Mouse (Mus musculus) cerebellum, adult 9-10 months (tissue): ENCODE data around the gene Ascc2.

Experiments
- DNase-seq: peaks from one replicate; pipeline ENCODE4 v3.0.0; 2022

Gene Ascc2

DNA sequence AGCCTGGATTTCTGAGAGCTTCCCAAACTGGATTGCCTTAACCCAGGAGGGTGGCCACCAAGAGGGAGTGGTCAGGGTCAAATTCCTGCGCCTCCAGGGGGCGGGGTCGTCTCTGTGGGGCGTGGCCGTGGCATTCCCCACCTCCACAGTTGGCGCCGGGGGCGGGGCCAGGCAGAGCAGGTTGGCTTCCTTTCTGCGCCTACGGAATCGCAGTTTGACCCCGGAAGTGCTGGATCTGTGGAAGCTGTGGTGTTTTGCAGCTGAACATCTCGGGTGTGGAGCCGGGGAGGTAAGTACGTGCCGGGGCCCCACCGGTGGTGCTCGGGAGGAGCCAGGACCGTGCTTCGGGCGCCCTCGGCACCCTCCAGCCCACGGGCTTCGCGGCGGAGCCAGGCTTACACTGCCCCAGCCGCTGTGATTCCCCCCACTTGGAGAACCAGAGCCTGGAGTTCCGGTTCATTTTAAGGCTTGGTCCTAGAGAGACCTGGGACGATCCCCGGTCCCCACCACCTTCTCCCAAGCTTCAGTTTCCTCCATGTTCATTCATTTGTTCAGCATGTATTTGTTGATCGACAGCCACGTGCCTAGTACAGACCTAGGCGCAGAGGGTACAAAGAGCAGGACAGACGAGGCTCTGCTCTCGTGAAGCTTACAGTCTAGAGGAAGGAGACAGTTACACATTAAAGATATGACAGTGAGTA, at the start of gene Ascc2:
Gene Ascc2, plus strand, starts transcription at position 214 of the 701 bp plus-strand sequence.
- DNase-seq: peak; percentile 81

DNA sequence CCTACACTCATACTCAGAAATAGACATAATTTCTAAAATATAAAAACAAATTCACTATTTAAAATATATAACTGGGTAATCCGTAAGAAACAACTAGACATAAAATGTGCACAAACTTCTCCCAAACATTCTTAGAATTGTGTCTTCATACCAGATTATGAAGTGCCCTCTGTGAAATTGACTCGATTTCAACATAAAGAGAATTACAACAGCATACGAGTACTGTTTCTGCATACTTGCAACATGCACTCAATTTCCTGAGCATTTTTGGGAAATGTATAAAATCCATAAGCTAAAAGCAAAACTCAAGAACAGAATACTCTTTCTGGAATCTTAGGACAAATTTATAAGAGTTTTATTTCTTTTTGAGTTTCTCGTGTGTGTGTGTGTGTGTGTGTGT, 45.7 kb upstream of the Ascc2 start:
- DNase-seq: no peak

DNA sequence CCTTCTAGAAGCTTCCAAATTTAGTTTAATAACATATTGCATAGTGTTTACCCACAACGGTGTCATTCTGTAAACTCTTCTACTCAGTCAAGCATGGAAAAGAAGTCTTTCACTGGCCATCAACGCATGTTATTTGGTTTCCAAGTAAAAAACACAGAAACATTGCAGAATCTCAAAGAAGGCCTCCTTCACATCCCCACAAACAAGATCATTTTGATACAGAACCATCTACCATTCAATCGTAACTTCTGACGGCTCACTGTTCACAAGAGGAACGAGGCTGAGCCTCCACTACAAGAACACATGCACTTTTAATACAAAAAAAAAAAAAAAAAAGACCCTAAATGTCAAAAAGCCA, 44.1 kb upstream of the Ascc2 start:
- DNase-seq: no peak

DNA sequence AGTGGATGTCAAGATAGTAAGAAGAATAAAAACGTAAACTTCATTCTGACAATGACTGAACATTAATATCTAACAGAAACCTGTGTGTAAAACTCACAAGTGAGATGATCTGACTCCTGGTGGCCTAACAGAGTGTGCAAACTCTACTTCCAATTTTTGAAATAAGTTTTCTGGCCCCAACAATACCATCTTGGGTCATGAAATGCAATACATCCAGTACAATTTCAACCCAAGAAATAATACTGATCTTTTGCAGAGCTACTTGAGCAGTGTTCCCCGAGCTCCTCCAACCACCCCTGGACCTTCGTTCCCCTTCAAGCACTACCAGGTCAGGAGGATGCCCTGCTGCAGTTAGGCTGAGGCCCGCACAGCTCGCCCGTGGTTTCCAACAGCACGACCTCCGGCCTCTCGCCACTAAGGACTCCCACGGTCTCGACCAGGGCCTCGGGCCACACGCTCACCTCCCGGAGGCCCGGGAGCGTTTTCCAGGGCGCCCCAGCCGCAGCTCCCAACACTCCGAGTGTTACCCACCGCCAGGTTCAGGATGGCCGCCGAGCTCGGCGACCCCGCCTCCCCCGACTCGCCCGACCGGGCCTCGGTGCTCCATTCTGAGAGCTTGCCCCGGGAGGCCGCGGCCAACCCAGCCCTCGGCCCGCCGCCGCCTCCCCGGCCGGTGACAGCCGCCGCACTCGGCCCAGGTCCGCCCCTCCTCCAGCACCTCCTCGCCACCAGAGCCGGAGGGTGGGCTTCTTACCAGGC, 43.5 kb upstream of the Ascc2 start:
- peak; percentile 42 for DNase-seq

DNA sequence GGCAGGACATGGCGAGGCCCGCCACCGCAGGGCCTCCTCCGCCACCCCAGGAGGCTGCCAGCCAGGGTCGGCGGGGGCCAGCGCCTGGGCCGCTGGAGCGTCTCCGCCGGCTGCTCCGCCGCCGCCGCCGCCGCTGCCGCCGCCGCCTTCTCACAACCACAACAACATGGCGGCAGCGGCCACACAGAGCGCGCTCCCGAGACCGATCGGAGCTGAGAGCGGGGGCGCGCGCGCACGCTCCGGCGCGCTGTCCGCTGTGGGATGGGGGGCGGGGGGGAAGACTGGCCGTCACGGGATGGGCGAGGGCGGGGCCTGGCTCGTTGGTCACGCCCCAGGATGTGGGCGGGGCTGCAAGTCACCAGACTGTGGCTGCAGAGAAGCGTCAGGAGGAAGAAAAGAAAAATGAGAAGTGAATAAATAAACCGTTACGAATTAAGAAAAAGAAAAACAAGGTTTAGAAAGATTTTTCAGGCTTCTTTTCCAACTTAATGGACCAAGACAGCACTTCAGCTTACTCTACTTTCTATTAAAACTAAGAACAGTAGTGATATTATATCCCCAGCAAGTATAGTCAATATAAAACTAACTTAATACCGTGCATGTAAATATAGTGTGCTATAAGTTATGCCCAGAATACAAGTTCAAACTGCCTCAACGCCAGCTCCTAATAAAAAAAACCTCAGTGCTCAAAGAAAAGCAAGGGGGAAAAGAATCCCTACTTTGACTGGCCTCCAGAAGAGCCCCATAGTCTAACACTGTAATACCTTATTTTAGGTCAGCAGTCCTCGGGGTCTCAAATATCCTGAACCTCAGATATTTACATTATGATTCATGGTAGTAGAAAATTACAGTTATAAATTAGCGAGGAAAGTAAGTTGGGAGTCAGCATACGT, 42.7 kb upstream of the Ascc2 start, which contains the start of gene Mtmr3:
Gene Mtmr3, minus strand, starts transcription at position 256 of the 893 bp plus-strand sequence.
- peak; percentile 92 for DNase-seq

DNA sequence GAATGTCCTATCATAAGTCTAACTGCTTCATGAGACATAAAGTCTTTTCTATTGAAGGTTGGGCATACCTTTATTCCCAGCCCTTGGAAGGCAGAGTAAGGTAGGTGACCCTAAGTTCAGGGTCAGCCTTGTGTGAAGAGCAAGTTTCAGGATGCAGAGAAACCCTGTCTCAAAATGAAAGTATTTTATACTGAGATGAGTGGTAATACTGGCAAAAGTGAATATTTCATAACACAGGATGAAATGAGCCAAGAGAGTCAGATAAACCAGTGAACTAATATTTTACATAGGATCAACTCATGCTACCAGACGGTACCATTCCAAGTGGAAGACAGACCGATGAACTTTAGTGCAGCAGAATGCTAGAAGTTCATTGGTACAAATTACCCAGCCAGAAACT, 39.1 kb upstream of the Ascc2 start:
- no peak for DNase-seq

DNA sequence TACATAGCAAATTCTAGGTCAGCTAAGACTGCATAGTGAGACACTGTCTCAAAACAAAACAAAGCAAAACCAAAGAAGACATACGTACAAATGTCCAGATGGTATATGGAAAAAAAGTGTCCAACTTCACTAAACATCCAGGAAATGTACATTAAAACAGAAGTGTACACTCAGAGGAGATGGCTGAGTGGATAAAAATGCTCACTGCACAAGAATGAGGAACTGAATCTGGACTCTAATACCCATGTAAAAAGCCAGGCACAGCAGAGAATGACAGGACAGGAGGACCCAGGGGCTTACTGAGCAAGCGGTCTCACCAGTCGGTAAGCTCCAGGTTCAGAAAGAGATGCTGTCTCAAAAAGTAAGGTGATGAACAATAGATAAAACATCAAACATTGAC, 37.6 kb upstream of the Ascc2 start:
- no peak for DNase-seq

DNA sequence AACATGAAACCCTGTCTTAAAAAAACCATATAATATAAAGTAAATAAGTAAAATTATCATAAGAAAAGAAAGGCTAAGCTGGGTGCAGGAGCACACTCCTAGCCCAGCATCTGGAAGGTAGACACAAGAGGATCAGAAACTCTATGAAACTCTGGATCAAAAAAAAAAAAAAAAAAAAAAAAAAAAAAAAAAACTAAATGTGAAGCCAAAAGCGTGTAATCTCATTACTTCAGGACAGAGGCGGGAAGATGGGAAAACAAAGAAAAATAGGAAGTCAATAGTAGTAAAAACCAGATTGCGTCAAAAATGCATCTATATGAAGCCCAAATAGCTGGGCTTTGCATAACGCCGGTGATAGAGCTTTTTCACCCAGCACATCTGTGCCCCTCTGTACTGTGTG, 35.7 kb upstream of the Ascc2 start:
- DNase-seq: no peak

DNA sequence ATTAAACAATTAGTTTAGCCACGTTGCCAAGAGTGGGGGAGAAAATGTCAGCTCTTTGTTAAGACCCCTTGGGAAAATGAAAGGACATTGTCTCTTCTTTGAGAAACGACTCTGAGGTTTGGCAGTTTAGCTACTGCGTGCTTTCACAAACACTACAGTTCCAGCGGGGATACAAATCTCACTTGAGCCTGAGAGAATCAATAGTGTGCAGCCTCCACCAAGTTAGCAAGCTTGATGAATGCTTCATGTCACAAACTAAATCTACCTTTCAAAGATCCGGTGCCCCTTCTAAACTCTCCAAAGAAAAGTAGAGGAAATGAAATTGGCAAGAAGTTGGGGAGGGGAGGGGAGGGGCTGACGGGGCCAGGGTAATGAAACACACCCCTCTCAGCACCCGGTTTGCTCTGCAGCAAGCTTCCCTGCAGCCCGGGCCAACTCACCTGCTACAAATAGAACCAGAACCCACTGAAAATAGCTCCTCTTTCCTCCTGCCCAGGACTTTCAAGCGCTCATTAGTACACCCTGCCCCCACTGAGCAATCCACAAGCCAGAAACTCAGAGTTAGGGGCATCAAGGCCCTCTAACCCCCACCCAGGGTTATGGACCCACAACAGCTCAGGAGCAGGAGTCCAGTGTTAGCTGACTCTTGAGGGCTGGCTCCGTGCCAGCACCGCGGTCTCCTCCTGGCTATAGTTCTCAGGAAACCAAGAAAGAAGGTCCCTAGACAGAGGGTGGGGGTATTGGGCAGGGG, 34.7 kb upstream of the Ascc2 start:
- DNase-seq: no peak

DNA sequence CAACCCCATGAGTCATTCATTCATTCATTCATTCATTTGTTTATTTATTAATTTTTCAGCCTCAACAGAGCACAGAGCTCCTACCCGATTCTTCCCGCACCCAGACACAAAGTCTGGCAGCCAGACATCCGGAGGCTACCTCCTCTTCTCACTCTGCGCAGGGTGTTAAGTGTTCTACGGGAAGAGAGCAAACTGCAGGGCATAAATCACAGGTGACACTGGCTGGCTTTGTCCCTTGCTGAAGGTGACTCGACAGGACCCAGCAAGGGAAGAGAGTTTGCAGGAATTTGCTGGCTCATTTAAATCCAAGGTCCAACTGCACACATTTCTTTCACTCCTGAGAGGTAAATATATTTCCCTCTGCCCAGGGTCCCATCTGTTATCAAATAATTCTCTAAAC, 33.1 kb upstream of the Ascc2 start:
- no peak for DNase-seq

DNA sequence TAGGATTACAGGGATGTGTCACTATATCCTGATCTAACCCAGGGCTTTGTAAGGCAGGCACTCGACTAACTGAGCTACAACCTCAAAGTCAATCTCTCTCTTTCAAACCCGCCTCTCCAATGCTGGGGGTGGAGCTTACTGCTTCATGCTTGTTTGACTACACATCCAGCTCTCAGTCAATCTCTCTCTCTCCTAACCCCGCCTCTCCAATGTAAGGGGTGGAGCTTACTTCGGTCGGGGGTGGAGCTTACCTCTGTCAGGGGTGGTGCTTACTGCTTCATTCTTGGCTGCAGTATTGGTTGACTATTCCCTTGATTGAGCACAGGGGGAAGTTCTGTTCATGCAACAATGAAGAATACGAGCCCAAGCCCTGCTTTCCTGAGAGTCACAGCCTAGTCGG, 32.1 kb upstream of the Ascc2 start:
- no peak for DNase-seq

DNA sequence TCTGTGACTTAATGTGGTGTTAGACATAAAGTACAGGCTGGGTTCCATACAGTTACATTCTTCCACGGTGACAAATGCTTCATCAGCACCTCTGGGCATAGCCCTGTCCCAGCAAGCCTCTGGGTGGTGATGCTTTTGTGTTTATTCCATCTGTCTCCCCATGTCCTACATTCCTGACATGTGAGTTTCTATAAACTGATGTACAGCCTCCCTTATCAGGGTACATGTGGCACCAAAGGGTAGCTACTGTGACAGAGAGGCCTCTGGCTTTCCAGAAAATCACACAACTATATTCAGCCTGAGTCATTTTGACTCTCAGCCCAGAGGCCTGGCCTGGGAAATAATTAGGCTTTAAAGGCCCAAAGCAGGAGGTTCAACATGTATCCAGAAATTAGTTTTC, 31.0 kb upstream of the Ascc2 start:
- DNase-seq: no peak

DNA sequence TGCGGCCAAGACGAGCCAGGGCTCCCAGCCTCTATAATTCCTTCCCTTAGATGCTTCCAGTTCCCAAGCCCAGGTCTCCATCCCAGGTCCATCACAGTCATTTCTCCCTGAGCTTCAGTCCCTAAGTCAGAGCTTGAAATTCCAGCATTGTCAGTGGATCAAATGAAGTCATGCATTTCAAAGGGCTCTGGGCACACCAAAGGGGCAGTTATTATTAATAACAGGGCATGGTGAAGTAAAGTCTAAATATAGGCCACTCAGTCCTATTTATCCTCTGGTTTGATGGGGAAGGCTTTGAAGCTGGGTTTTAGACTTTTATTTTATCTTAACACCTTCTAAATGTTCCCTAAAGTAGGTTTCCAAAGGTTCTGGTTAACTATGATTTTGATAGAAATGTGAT, 25.6 kb upstream of the Ascc2 start:
- DNase-seq: no peak

DNA sequence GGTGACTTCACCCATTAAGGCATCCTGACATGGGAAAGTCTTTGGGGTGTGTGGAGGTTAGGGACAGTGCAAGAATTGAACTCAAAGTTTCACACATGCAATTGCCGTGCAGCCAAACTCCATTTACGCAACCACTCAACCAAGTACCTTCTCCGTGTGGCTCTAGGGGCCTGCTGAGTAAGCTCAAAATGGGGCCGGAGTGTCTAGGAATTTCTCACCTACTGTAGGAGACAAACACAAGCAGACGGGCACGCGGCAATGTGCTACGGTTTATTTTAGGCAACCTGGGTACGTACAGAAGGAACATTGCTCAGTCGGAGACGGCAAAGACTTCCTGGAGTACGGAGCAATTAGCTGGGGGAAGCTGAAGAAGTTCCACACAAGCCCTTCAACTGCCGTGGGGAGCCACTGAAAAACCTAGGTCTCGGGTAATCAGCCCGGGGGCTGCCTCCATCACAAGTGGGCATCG, 17.5 kb upstream of the Ascc2 start, which contains the start of gene Gm11032:
Gene Gm11032, plus strand, starts transcription at position 51 of the 469 bp plus-strand sequence.
- DNase-seq: no peak

DNA sequence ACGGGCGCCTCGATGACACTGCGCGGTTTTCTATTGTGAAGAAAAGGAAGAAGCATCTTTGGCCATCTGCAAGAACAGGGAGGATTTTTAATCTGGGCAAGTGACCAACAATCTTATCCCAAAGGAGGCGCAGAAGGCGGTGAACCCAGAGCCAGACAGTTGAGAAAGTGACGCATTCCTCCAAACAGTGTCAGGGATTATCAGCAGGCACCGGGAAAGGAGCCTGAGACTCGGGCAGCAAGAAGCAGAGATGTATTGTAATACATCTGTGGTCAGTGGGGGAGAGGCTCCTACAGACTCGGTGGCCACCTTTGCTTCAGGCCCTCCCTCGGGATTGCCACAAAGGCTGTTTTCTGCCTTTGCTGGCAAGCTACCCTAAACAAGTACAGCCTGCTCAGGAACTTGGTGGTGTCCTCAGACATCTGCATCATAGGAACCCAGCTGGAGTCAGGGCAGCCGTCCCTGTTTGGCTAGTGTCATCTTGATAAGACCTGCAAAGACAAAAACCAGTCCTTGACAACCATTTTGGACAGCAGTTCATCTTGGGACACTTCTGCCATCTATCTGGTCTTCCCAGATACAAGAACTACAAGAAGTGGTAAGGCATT, 16.9 kb upstream of the Ascc2 start:
- DNase-seq: peak; percentile 37

DNA sequence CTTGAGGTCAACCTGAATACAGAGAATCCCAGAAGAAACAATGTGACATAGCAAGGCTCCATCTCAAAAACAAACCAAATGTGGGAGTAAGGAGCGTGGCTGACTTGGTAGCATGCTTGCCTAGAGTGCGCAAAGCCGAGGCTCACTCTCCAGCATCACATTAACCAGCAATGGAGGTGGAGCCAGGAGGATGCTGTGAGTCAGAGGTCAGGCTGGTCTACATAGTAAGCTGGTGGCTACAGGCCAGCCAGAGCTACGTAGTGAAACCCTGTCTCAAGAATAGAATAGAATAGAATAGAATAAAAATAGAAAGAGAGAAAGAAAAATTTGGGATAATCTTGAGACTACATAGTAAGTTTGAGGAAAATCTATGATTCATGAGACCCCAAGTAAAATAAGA, 15.7 kb upstream of the Ascc2 start:
- no peak for DNase-seq

DNA sequence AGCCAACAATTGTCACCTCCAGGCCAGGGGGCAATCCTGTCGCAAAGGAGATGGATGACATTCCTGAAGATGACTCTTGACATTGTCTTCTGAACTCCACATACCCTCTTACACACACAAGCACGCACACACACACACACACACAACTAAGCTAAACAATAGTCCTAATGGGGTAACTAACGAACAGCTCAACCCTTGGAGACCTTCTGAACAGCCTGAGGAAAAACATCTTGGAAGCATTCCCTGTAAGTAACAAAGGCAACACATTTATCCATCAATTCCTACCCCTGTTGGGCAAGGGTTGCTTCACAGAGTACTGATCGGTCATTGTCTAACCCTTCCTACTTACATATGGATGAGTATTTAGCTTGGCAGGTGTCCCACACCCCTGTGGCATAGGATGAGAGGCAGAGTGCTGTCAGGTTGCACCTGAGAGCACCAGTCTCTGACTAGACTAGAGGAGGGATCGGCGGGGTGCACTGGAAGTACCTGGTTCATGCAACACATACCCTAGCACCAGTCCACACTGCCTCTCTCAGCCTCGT, 15.0 kb upstream of the Ascc2 start:
- DNase-seq: no peak

DNA sequence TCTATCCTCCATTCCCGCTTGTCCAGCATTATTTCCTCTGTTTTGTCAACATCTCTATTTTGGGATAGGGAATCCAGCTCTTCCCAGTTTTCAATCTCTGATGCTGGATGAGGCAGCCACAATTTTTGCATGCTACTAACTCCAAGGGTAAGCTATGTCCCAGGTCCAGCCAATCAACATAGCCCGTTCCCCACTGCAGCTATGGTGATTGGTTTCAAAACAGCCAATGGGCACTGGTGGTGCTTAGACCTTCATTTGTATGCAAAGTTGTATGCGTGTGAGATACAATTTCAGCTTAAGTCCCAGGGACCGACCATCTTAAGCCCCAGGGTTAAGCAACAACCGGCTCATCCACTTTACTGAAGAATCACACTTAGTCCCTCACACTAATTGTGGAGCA, 14.6 kb upstream of the Ascc2 start:
- no peak for DNase-seq

DNA sequence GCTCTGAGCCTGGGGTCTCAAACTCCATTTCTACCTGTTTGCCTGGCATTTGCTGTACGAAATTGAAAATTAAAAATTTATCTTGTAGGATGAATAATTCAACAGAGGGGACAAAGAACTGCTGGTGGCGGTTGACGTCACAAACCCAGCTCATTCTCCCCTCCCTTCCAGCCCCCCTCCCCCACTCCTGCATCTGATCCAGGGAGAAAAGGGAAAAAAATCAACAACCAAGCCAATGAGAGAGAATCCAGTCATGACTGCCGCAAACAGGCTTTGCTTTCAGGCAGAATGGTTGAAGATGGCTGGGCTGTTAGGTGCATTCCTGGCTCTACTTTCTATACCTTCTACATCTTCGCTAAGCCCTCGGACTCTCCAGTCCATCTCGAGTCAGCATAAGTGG, 11.6 kb upstream of the Ascc2 start:
- DNase-seq: no peak

DNA sequence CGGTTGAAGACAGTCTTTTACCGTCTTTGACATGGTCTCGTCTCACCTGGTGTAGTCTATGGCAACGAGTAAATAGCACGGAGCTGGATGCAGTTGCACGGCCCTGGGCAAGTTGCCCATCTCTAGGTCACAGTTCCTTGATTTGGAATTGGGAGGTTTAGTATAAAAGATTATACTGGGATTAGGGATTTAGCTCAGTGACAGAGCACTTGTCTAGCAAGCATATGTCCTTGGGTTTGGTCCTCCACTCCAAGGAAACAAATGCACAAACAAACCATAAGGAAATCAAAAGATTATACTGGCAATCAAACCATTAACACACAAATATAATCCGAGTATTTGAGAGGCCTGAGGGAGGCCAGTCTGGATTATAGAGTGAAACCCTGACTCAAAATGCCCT, 9.9 kb upstream of the Ascc2 start:
- no peak for DNase-seq

DNA sequence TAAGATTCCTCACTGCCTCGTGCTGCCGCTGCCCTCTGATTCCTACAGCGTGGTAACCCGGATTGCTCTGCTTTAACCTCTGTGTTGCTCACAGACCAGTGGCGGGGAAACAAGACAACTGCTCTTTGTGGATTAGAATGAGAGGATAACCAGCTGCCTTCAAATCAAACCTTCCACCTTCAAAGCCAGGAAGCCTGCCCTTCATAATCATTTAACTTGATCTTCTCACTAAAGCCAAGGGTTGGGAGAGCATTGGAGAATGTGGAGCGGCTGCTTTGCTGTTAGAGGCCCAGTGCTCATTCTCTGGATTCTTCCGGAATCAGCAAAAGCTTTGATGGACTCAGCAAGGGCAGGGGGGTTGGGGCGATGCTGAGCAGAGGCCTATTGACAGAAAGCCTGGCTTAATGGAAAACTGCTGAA, 7.7 kb upstream of the Ascc2 start:
- no peak for DNase-seq

DNA sequence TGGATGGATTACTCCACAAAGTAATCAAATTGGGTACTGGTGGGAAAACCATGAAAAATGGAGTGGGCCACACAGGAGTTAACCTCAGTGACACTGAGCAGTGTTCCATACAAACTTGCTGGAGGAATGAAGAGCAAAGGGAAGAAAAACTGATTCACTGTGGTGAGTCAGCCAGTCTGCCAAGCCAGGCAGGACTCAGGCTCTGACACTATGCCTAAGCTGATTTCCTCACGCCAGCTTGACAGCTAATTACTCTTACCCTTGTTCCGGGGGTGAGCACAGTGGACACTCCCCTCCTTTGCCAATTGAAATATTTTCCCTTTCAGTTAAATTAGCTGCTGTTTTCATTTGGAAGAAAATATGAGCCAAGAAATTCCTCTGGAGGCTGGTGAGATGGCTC, 4.1 kb upstream of the Ascc2 start:
- DNase-seq: no peak
